In the genomic region with DNA sequence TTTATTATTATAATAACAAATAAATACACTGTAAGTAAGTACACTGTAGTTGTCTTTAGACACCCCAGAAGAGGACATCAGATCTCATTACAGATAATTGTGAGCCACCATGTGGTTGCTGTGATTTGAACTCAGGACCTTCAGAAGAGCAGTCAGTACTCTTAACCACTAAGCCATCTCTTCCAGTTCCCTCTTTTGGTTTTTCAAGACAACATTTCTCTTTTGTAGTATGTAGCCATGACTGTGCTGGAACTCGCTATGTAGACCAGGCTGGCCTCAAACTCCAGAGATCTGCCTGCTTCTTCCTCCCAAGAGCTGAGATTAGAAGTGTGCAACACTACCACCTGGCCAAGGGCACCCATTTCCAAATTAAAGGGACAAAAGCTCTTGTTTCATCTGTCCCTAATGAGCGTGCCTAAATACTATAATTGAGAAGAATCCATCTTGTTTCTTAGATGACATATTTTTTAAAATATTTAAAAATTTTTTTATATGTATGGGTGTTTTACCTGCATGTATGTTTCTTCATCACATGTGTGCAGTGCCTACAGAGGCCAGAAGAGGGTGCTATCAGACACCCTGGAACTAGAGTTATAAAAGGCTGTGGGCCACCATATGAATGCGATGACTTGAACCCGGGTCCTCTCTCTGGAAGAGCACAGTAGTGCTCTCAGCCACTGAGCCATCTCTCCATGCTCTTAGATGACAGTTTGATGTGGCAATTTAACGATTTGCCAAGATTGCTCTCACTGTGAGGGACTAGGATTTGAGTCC, we compare ENCODE assay signal across 23 mouse cellular contexts.
A peak's percentile ranks its signal among the peaks of the same experiment; 100 is the strongest.
DNase-seq lines count a peak whose midpoint lies in the region; ATAC-seq and TF ChIP-seq lines count a peak whose summit lies in the region.
"Had no signal": no experiment of that assay in that cellular context is flagged by ENCODE, and none has a peak within 500 bp of the region (broad histone marks: within the 10 kb centered on the region; RNA-seq: fewer than 3 reads in every experiment).

No protein-coding gene starts in this region.

- no peaks in the 10 kb centered on the region for H3K9me3 ChIP-seq in liver, embryonic 14.5 days (ENCODE audit: control insufficient read depth, low read length)
- no peaks in the 10 kb centered on the region for H3K9me3 ChIP-seq in liver, embryonic 12.5 days (replicated peaks)
- no peaks in the 10 kb centered on the region for H3K9me3 ChIP-seq in CH12.LX (replicated peaks; ENCODE audit: low read length)
- H3K9me3 ChIP-seq: embryonic facial prominence, embryonic 15.5 days; heart, embryonic 12.5 days; hindbrain, embryonic 15.5 days; lung, embryonic 15.5 days; midbrain, embryonic 13.5 days had no signal

- H3K79me2 ChIP-seq in CH12.LX (replicated peaks; ENCODE audit: control insufficient read depth, extremely low read depth, insufficient read depth, poor library complexity, severe bottlenecking) = no peaks in the 10 kb centered on the region; the same call in 1 of the 2 replicates

- no peak for ATAC-seq in liver, embryonic 14.5 days (ENCODE audit: insufficient read depth)
- no peak for ATAC-seq in liver, embryonic 12.5 days
- no peak for ATAC-seq in megakaryocyte-erythroid progenitor cell, adult 5-6 weeks (replicated peaks; ENCODE audit: low FRiP score, low TSS enrichment, poor library complexity, severe bottlenecking)
- no peak for ATAC-seq in megakaryocyte progenitor cell, adult 5-6 weeks (replicated peaks; ENCODE audit: poor library complexity)
- ATAC-seq: forebrain, postnatal 0 days; midbrain, embryonic 13.5 days had no signal

- no peak for DNase-seq in gastrocnemius, adult 2 months
- no peak for DNase-seq in gastrocnemius, adult 8-10 months (ENCODE audit: low spot score in 2 of 2)
- DNase-seq in liver, embryonic 14.5 days (ENCODE audit: low read depth in 3 of 3, low spot score in 3 of 3) = no peak
- DNase-seq in CH12.LX (ENCODE audit: extremely low read depth) (no peak), R1 (ENCODE audit: low read depth, low spot score) (peak; percentile 61)
- DNase-seq: adrenal gland, postnatal 25 days; cerebellum, adult 11-12 months; cerebellum, postnatal 36 days; forebrain, postnatal 0 days; heart, postnatal 14 days; kidney, adult 8-10 months; right cerebral cortex, postnatal 14 days; spleen, adult 18-20 months; thymus, adult 18-20 months had no signal

- no peak for TF ChIP-seq RAD21 in CH12.LX (IDR thresholded peaks at IDR 0.05; ENCODE audit: low read depth, low read length)

- TF ChIP-seq POLR2A in CH12.LX (IDR thresholded peaks at IDR 0.05; ENCODE audit: low read depth, low read length) = no peak

- H3K9ac ChIP-seq in liver, embryonic 14.5 days (replicated peaks) = no peak overlapping the region
- H3K9ac ChIP-seq in liver, embryonic 12.5 days = no peak overlapping the region
- no peak overlapping the region for H3K9ac ChIP-seq in CH12.LX (ENCODE audit: insufficient read depth, low read depth)
- H3K9ac ChIP-seq: embryonic facial prominence, embryonic 15.5 days; forebrain, postnatal 0 days; heart, embryonic 12.5 days; hindbrain, embryonic 15.5 days; lung, embryonic 15.5 days; midbrain, embryonic 13.5 days had no signal

- peak; percentile 30 for TF ChIP-seq CTCF in gastrocnemius, adult 2 months (IDR thresholded peaks at IDR 0.05)
- 0 out of 2 replicates have a peak, but pooled peaks have one; percentile 10 for TF ChIP-seq CTCF in liver, embryonic 14.5 days (IDR thresholded peaks at IDR 0.05; ENCODE audit: low read depth)
- peak in 1 of 2 experiments; percentile 21; a peak in 1 of 4 replicates for TF ChIP-seq CTCF in CH12.LX (conservative IDR thresholded peaks at IDR 0.05 in 1 of 2, IDR thresholded peaks at IDR 0.05 in 1 of 2; ENCODE audit: low read depth in 2 of 2, low read length in 2 of 2)

- no peak for TF ChIP-seq EP300 in liver, embryonic 14.5 days (IDR thresholded peaks at IDR 0.05; ENCODE audit: low read depth)
- no peak for TF ChIP-seq EP300 in CH12.LX (IDR thresholded peaks at IDR 0.05; ENCODE audit: low read length)

- no peak overlapping the region for H3K4me3 ChIP-seq in gastrocnemius, adult 2 months
- no peak overlapping the region for H3K4me3 ChIP-seq in liver, embryonic 14.5 days (ENCODE audit: insufficient read depth in 1 of 2, low read depth in 2 of 2, low read length in 2 of 2)
- H3K4me3 ChIP-seq in liver, embryonic 12.5 days = no peak overlapping the region
- H3K4me3 ChIP-seq in CH12.LX (replicated peaks in 1 of 3; ENCODE audit: low read depth in 2 of 3, low read length in 2 of 3, poor library complexity in 1 of 3) = no peak overlapping the region
- H3K4me3 ChIP-seq: embryonic facial prominence, embryonic 15.5 days; heart, embryonic 12.5 days; hindbrain, embryonic 15.5 days; lung, embryonic 15.5 days; midbrain, embryonic 13.5 days had no signal

- H3K27me3 ChIP-seq in liver, embryonic 14.5 days (ENCODE audit: control insufficient read depth, insufficient read depth, low read length) = no peaks in the 10 kb centered on the region; the same call in 1 of the 2 replicates
- H3K27me3 ChIP-seq in liver, embryonic 12.5 days (replicated peaks) = peaks cover 10% of the 10 kb centered on the region; the same call in 1 of the 2 replicates
- H3K27me3 ChIP-seq in CH12.LX (replicated peaks) = no peaks in the 10 kb centered on the region
- H3K27me3 ChIP-seq: embryonic facial prominence, embryonic 15.5 days; heart, embryonic 12.5 days; hindbrain, embryonic 15.5 days; lung, embryonic 15.5 days; midbrain, embryonic 13.5 days had no signal

- H3K4me1 ChIP-seq in liver, embryonic 14.5 days (replicated peaks; ENCODE audit: control insufficient read depth in 2 of 2, insufficient read depth in 2 of 2, low read length in 1 of 2) = peaks cover 0 to 8% of the 10 kb centered on the region in 2 experiments; a peak in 2 of 4 replicates
- peaks cover 27% of the 10 kb centered on the region for H3K4me1 ChIP-seq in liver, embryonic 12.5 days
- peaks cover 14 to 39% of the 10 kb centered on the region in 2 experiments for H3K4me1 ChIP-seq in CH12.LX (ENCODE audit: control insufficient read depth in 1 of 2, insufficient read depth in 2 of 2)

- in situ Hi-C loops in CH12.LX (cut with MboI; ENCODE audit: low pct_ligation_motif_present, low pct_unique_long_range_greater_than_20kb, low sequenced_read_pairs) = no loop called here

- H3K27ac ChIP-seq in gastrocnemius, adult 2 months = no peak overlapping the region
- no peak overlapping the region for H3K27ac ChIP-seq in liver, embryonic 14.5 days
- H3K27ac ChIP-seq in liver, embryonic 12.5 days = no peak overlapping the region
- no peak overlapping the region for H3K27ac ChIP-seq in CH12.LX (ENCODE audit: insufficient read depth, low read depth)
- H3K27ac ChIP-seq: hindbrain, embryonic 15.5 days; macrophage; midbrain, embryonic 13.5 days had no signal

- 65% methylated on average over 5 of the region's 5 CpGs for WGBS in liver, embryonic 14.5 days (ENCODE audit: insufficient replicate concordance)
- WGBS in liver, embryonic 12.5 days (ENCODE audit: insufficient replicate concordance) = 75% methylated on average over 5 of the region's 5 CpGs

- dilution Hi-C loops in CH12.LX (cut with MboI; ENCODE audit: extremely low pct_ligation_motif_present, extremely low pct_unique_long_range_greater_than_20kb, low sequenced_read_pairs) = no loop called here

- intact Hi-C loops in gastrocnemius, adult 2 months (cut with DNase I) = no loop called here

- no peaks in the 10 kb centered on the region for H3K36me3 ChIP-seq in liver, embryonic 14.5 days (replicated peaks; ENCODE audit: control insufficient read depth, insufficient read depth, low read depth)
- no peaks in the 10 kb centered on the region for H3K36me3 ChIP-seq in liver, embryonic 12.5 days
- no peaks in the 10 kb centered on the region for H3K36me3 ChIP-seq in CH12.LX (replicated peaks in 1 of 2; ENCODE audit: control insufficient read depth in 1 of 2, insufficient read depth in 1 of 2, low read length in 1 of 2)
- H3K36me3 ChIP-seq: embryonic facial prominence, embryonic 15.5 days; hindbrain, embryonic 15.5 days; lung, embryonic 15.5 days; midbrain, embryonic 13.5 days had no signal

- no peak overlapping the region for H3K4me2 ChIP-seq in liver, embryonic 14.5 days (ENCODE audit: low read depth)
- H3K4me2 ChIP-seq in liver, embryonic 12.5 days = no peak overlapping the region
- H3K4me2 ChIP-seq in CH12.LX (ENCODE audit: insufficient read depth, low read depth, poor library complexity, severe bottlenecking) = no peak overlapping the region
- H3K4me2 ChIP-seq: embryonic facial prominence, embryonic 15.5 days; heart, embryonic 12.5 days; hindbrain, embryonic 15.5 days; lung, embryonic 15.5 days; midbrain, embryonic 13.5 days had no signal

TF ChIP-seq in CH12.LX, 34 proteins besides CTCF, POLR2A, EP300 and RAD21:
- TF ChIP-seq GABPA (IDR thresholded peaks at IDR 0.05; ENCODE audit: insufficient replicate concordance, low read depth, low read length) = no peak
- peak; percentile 37; the same call in 1 of the 2 replicates for TF ChIP-seq TBP (conservative IDR thresholded peaks at IDR 0.05; ENCODE audit: low read depth, low read length)
